Mouse (Mus musculus): ENCODE results near the gene Nol9.

GRCm38 (mm10) chr4:152101081-152101653 is 62.0 kb downstream of the Nol9 start:
- TF ChIP-seq CTCF (IDR thresholded peaks at IDR 0.05; ENCODE audit: low read depth, low read length) = no peak
- TF ChIP-seq POLR2A (IDR thresholded peaks at IDR 0.05; ENCODE audit: extremely low read depth, insufficient read depth, low read length) = no peak
